Mouse (Mus musculus) CH12F3 (cell line): ENCODE data around the gene Tmem208.
"Not testable (repeated sequence)": the region's sequence is repeated elsewhere in the genome, so short reads cannot be mapped to it uniquely, and the experiment has no call there.

Experiments used
- in situ Hi-C: fragments of 300-500 bp; cut with MboI; formaldehyde crosslinking; loops from 2 replicates; pipeline ENCODE4 v1.14.3; 2020; ENCODE audit warnings: low sequenced_read_pairs

The Tmem208 gene

DNA sequence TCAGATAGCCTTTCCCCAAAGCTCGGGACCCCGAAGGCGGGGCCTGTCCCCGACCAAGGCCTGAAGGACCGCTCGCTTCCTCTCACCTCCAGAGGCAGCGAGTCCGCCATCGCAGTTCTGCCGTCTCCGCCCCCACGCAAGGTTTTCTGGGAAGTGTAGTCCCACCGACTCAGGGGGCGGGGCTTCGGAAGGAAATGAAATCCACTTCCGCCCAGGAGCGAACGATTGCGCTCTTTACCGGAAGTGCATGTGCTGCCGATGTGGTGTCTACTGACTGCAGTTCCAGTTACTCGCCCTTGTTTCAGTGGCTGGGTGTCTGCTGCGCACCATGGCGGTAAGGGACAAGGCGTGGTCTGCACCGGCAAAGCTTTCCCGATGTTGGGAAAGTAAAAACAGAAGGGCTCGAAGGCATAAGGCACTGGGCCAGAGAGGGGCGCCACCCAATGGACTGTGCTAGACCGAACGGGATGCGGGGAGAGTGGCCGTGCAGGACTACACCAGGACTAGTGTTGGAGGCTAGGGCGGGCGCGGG lies at the start of gene Tmem208, which contains the start of gene Lrrc29:
Gene Tmem208, plus strand, starts transcription at position 214 of the 532 bp plus-strand sequence.
Gene Lrrc29, minus strand, starts transcription at position 138 of the 532 bp plus-strand sequence.
- in situ Hi-C loops = no loop called here

DNA sequence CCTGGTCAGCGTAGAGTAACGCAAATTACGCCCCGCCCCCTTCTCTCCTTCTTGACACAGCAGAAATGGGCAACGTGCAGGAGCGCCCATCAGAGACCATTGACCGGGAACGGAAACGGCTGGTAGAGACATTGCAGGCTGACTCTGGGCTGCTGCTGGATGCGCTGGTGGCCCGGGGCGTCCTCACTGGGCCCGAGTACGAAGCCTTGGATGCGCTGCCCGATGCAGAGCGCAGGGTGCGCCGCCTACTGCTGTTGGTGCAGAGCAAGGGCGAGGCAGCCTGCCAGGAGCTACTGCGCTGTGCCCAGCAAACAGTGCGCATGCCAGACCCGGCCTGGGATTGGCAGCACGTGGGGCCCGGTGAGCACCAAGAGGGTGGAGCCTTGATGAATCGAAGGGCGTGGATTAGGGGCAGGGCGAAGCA lies 47.2 kb upstream of the Tmem208 start:
- in situ Hi-C loops = no loop called here

DNA sequence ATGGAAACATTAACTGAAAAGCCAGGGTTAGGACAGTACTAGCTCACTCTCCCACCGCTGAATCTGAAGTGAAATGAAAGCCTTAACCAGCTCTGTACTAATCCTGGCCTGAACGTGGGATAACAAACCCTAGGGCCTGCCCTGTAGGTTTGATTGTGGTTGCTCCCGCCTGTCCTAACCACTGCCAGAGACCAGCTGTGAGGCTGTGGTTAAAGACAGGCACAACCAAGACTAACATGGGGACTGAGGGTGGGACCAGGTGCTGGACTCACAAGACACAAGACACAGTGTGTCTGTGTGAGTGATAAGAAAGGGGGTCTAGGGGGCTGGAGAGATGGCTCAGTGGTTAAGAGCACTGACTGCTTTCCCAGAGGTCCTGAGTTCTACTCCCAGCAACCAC lies 45.6 kb upstream of the Tmem208 start:
- in situ Hi-C loops = no loop called here

DNA sequence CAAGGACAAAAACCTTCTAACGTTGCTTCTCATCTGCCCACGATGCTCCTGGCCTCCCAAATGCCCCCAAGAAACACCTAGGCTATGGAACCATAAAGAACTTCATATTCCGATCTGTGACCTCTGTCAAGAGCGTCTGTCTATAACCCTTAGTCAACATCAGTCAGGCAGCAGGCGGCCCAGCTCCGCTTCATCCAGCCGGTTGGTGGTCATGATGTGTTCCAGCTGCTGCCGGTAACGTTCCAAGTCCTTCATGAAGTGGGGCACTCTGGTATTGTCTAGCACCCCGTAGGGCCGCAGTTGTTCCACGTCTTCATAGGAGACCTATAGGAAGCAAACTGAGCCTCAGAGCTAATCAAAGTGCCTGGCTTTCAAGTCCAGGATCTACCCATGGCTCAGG lies 44.3 kb upstream of the Tmem208 start:
- in situ Hi-C loops = no loop called here

DNA sequence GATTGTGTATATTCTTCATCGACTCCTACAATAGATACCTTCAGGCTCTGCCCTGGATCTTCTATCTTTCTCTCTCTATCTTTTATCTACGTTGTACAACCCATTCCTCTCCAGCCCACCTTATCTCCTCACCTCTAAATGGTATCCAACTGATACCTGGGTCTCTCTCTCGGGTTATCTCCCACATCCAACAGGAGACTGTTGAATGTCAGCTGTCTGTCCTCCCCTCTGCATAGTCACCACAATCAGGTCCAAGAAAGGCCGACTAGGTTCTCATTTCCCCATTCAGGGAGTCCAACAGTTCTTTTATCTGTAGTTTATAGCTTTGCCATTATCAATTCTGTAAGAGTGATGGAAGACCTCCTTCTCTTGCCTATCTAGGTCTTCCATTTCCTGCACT lies 43.9 kb upstream of the Tmem208 start:
- in situ Hi-C loops = no loop called here

DNA sequence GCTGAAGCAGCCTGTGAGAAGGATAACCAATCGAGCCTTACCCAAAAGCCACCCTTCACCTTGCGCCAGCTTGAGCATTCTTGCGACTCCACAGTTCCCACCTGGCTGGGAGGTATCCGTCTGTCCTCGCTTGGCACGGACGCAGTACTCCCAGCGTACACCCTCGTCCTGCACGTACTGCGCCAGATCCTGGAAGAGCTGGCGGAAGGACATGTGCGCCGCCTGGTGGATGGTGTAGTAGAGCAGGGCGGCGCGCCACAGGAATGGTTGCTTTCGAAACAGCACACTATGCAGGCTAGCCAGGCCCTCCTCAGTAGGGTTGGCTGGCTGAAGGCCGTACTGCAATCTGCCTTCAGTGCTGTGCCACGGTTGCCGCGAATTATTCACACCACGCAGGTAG lies 43.1 kb upstream of the Tmem208 start:
- in situ Hi-C loops = no loop called here

DNA sequence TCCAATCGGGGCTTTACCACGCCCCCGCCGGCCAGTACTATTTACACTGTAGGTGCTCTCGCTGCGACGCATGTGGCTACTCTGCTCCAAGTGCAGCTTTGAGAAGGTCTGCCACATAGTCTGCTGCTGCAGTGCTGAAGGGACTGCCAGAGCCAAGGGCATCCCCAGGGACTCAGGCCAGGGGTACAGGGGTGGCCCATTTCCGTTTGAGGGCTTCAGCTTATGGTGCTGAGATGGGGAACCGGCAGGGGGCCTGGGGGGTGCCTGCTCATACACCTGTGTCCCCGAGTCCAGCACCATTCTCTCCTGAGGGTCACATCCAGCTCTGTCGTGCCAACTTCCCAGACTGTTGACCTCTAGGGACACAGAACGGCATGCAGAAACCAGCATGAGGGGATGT lies 40.6 kb upstream of the Tmem208 start:
- in situ Hi-C loops = no loop called here

DNA sequence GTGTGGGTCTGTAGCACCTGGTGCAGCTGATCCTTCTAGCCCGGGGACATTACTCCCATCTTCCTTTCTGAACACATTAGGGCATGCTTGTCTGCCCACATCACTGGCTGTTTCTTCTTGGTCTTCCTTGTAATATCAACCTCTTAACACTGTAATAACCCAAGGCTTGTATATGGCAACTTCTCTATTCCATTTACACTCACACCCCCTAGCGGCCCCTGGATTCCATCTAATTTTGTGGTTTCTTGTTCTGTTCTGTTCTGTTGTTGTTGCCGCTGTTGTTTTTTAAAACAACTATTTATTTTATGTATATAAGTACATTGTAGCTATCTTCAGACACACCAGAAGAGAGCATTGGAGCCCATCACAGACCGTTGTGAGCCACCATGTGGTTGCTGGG lies 39.2 kb upstream of the Tmem208 start:
- in situ Hi-C loops = no loop called here

DNA sequence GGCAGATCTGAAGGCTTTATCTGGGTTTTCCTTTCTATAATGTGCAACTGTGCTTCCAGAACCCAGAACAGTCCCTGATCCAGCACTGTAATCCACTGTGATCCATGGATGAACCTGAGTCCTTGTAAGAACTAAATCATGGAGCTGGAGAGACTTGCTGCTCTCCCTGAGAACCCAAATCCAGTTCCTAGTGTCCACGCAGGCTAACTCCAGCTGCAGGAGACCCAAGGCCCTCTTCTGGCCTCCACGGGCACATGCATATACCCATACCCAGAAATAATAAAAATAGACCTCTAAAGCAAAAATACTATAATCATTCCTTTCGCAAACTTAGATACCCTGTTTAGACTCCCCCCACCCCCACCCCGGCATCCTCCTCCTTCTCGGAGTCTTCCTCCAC lies 37.9 kb upstream of the Tmem208 start:
- in situ Hi-C loops = no loop called here

DNA sequence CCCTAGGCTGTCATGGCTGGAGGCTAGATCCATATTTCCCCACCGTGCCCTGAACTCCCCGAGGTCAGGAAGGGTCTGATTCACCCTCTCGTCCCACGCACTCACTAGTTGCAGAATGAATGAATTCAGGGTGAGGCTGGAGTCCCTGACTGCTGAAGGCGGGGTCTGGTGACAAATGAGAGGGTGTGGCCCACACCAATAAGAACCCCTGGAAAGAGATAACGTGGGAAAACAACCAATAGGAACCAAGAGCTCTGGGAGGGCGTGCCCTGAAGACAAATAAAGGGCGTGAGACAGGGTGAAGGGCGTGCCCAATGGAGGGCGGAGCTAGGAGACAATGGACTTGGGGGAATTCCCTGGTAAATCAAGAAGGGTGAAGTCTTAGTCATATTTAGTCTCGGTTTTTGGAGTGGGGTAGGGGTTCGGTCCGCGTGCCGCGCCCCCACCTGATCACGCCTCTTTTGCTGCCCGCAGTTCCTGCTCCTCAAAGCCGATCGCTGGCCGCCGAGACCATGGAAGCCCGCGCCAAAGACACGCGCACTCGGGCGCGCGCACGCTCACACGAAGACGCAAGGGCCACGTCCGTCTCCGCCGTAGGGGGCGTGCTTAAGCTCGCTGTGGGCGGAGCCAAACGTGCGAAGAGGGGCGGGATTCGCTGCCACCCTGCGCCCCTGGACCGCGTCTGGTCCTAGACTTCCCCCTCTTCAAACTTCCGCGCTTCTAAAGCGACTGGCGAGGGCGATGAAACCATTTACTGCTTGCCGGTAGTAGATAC lies 37.0 kb upstream of the Tmem208 start:
- in situ Hi-C loops = no loop called here

DNA sequence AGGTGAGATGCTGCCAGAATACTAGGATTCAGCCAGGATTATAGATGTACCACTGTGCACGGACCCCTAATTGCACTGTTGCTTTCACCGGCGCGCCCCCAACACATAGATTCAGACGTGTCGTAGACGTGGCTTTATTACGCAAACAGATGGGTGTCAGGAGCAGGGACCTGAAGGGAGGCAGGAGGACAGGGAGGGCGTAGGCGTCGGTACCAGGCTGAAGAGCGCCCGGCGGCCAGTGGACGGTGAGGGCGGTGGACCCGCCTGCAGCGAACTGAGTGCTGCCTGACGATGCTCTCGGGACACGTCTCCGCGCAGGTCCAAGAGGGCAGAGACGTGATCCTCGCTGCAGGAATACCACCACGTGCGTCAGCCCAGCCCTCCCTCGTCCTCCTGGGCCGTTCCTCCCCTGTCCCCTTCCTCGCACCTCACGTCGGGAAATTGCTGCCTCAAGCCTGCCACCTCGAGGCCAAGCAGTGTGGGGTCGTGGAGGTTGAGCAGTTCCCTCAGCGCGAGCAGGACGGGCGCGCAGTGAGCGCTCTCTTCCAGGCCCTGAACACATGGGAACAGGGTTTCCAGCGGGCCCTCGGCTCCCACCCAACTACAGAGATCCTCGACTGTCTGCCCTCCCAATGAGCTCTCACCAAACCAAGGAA lies 36.2 kb upstream of the Tmem208 start, which contains the start of gene 4931428F04Rik:
Gene 4931428F04Rik, minus strand, starts transcription at position 60 of the 656 bp plus-strand sequence.
- in situ Hi-C loops = no loop called here

DNA sequence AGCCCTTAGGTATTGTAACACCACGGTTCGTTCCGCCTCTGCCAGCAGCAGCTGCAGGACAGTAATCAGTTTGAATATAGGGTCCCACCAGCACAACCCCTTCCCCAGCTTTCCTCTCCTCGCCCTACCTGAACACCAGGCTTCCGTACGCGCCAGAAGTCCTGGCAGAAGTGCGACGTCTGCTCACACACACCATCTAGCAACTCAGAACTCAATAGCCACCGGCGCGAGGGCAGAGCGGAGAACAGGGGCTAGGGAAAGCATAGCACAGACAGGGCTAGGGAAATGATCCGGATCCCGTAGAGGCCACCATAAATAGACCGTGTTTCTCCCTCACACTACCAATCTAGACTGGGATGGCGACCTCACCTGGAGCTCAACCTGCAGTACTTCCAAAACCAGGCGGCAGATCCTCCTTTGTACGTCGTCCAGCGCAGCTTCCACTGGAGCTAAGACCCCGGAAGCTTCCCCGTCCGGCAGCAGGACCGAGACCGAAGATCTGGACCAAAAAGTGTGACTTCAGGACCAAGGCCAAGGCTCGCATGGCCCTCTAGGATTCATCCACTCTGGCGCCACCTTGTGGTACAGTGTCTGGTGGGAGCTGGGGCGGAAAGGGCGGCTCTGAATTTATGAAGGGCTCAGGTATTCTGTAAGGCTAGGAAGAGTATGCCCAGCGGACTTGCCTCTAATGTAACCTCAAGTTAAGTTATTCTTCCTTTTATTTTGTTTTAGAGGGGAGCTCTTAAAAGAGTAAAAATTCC lies 35.4 kb upstream of the Tmem208 start:
- in situ Hi-C loops = no loop called here

DNA sequence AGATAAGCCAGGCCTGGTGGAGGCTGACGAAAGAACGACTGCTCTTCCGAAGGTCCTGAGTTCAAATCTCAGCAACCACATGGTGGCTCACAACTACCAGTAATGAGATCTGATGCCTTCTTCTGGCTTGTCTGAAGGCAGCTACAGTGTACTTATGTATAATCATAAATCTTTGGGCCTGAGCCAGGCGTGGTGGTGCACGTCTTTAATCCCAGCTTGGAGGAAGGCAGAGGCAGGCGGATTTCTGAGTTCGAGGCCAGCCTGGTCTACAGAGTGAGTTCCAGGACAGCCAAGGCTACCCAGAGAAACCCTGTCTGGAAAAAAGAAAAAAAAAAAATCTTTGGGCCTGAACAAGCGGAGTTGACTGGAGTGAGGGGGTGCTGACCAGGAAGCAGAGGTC lies 34.8 kb upstream of the Tmem208 start:
- in situ Hi-C loops = not testable (repeated sequence)

DNA sequence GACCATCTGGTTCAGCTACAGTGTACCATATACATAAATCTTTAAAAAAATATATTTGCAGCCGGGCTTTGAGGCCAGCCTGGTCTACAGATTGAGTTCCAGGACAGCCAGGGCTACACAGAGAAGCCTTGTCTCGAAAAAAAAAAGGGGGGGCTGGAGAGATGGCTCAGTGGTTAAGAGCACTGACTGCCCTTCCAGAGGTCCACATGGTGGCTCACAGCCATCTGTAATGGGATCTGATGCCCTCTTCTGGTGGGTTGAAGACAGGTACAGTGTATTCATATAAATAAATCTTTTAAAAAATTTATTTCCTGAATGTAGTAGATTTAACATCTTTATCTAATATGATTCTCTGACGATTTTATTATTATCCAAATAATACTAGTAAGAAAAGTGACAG lies 34.4 kb upstream of the Tmem208 start:
- in situ Hi-C loops = not testable (repeated sequence)

DNA sequence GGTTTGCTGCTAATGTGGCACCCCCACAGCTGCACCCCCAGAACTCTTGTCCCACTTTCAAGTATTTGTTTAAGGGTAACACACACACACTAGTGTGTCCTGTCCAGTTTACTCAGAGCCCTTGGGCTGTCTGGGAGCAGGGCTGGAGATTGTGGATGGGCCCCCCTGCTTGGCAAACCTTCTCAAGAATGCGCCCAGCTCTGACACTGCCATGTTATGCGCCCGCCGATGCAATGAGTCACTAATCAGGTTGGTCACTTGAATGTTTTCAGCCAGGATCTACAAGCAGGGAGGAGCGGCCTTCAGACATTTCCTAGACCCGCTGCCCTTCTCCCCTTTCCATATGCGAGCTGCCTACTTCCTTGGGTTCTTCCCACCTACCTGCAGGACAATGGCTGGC lies 33.7 kb upstream of the Tmem208 start:
- in situ Hi-C loops = no loop called here

DNA sequence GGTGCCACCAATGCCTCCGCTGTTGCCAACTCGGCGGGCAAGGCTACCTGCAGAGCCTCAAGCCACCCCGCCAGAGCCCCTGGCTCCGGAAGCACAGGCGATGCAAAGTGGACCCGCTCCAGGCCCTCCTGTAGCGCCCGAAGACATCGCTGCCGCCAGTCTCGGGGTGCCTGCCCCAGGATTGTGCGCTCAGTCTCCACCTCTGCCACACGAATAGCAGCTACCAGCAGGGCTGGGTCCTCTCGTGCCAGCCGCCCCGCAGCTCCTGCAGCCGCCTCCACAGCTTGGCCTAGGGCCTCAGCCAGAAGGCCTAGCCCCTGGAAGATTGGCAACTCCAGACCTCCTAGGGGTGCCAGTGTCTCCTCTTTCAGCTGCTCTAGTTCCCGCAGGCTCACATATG lies 32.7 kb upstream of the Tmem208 start:
- in situ Hi-C loops = no loop called here

DNA sequence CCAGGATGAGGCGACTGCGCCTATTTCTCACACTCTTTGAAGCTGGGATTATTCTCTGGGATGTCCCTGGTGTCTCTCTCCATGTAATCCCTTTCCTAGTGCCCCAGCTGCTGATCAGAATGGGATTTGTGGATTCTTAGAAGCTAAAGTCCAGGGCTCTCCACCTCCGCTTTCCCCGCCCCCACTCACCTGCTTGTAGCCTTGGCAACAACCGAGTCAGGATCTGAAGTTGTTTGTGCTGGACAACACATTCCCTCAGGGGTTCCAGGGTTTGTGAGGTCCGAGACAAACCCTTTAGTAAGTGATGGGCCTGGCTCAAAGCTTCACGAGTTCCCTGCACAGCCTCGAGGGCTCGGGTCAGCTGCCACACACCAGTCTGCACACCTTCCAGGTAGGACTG lies 31.4 kb upstream of the Tmem208 start:
- in situ Hi-C loops = no loop called here

DNA sequence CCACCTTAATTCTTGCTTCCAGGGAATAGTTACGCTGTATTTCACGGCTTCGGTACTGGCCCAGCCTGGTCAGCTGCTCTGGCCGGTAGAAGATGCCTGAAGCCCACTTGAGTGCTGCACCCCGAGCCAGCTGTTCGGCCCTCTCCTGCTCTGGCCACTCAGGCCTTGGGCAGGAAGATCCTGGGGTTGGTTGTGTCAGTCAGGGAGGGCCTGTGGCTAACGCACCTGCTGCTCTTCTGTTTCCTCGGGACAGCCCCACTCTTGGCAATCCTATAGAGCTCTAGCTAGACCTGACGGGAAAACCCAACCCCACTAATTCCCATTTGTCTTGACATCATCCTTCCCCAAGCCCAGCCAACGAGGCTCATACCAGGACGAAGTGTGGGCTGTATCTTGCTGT lies 30.9 kb upstream of the Tmem208 start:
- in situ Hi-C loops = no loop called here

DNA sequence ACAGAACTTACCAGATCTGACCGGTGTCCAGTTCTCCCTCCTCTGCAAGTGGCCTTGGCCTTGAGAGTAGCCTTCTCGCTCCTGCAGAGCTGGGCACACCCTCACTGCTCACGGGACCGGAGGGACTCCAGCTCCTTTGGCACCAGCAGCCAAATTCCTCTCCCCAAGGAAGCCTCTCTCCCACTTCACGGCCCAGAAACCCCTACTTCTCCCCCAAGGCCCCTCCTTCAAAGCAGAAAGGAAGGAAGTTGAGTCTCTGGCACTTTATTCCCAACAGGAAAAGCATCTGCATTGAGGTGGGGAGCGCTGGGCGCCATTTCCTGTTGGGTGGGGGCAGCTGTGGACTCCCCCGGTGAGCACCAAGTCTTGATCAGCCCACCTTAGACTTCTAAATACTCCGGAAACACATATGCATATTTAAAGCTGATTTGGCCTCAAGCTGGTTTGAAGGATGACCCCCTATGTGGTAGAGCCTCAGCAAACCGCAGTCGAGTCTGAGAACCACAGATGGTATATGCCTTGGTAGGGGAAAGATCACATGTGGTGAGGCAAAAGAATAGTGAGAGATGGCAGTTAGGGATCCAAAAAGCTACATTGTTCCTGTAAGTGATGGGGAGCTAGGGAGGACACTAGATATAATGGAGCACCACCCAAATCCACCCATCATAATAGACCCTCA lies 30.1 kb upstream of the Tmem208 start, which contains the start of gene Exoc3l:
Gene Exoc3l, minus strand, starts transcription at position 207 of the 679 bp plus-strand sequence.
- in situ Hi-C loops = no loop called here

DNA sequence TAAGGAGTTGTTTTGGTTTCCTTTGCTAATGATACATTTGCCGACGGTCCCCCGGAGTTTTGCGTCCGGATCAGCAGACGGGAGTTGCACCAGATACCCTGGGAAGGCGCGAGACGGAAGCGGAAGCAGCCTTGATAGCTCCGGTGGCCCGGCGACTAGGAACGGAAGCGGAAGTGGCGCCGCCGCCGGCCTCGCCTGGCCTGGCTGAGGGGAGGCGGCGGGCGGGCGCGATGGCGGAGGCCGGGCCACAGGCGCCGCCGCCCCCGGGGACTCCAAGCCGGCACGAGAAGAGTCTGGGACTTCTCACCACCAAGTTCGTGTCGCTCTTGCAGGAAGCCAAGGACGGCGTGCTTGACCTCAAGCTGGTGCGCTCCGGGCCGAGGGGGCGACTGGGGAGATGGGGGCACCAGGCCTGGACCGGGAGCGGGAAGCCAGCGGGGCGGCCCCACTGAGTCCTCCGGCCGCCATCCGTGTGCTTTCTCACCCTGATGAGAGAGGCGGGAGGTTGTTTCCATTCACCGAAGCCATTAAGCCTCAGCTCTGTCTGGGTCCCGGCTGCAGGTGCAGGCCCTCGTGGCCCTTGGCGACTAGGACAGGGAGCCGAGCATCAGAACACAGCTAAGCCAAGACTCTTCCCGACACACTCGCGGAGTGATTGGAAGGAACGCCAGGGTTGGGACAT lies 28.5 kb upstream of the Tmem208 start, which contains the start of gene E2f4:
Gene E2f4, plus strand, starts transcription at position 153 of the 682 bp plus-strand sequence.
- in situ Hi-C loops = no loop called here
